Mouse (Mus musculus): ENCODE results near the gene Lamb1.
A peak's percentile ranks its signal among the peaks of the same experiment; 100 is the strongest.

Gene Lamb1

GRCm38 (mm10) chr12:31313136-31313535 lies 48.1 kb downstream of the Lamb1 start:
- no peak for DNase-seq (ENCODE audit: low read depth, low spot score)

DNA sequence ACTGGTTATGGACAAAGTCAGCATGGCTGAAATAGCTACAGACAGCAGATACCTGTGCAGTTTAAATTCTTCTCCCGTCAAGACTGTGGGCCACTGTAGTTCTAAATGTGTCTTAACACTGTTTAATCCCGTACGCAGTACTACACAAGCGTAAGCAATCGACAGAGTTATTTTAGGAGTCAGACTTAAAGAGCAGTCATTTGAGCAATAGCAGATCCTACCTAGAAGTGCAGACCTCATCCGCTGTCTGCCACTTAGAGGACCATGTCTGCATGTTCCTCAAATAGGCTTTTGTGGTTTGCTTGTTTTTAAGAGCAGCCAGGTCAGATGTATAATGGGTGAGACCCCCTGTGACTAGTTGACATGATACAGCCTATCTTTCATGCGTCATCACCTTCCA lies 49.3 kb downstream of the Lamb1 start:
- no peak for DNase-seq (ENCODE audit: low read depth, low spot score)

DNA sequence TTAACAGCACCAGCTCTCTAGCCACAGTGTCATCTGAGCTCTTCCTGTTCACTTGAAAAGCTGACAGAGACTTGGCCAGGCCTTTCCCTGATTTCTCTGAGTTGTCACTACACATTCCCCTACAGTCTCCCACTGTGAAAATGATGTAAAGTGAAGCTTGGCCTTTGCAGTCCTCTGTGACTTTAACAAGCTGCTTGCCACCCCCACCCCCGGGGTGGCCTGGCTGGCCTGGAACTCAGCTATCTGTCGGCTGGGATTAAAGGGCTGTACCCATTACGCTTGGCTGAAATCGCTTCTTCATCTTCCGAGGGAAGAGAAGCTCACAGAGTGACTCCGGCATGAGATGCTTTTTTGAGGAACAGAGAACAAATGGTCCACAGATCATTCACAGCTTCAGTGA lies 50.9 kb downstream of the Lamb1 start:
- no peak for DNase-seq (ENCODE audit: low read depth, low spot score)

DNA sequence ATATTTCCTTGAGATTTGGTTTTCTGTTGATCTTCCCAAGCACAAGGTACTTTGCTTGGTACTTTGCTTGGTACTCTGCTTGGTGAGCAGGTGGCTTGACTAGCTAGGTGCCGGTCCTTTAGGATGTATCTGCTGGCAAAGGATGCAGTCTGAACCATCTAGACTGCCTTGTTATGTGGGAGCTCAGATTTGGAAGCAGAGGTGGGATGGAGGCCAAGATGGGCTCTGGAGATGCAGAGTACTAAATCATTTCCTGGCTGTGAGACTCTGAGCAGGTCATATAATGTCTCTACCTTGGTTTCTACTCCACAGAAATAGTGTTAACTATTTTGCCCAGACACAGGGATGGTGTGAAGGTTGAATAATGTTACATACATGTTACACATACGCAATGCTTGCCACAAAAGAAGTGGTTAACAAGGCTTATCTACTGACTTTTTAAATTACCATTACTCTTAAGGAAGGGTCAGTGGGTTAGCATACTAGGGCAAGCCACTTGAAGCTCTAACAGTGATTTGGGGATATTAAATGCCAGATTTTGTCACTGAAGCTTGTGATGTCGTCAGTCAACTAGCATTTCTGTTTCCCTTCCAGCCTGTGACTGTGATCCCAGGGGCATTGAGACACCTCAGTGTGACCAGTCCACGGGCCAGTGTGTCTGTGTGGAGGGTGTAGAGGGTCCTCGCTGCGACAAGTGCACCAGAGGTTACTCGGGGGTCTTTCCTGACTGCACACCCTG lies 52.8 kb downstream of the Lamb1 start:
- DNase-seq (ENCODE audit: low read depth, low spot score) = no peak

DNA sequence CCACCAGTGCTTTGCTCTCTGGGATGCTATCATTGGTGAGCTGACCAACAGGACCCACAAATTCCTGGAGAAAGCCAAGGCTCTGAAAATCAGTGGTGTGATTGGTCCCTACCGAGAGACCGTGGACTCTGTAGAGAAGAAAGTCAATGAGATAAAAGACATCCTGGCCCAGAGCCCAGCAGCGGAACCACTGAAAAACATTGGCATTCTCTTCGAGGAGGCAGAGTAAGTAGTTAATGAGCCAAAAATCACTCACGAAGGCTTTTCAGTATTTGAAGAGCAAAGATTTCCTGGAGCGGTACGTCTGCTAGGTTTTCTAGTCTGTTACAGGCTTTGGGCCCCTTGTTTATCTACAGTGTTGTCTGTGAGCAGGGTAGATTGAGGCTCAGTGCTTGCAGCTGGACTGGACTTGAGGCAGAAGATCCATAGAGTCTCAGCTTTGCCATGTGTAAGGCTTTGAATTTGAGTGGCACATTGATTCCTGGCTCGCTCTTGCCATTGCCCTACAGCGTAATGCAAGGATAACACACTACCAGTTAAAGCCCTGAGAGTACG lies 53.5 kb downstream of the Lamb1 start:
- DNase-seq (ENCODE audit: low read depth, low spot score) = no peak

DNA sequence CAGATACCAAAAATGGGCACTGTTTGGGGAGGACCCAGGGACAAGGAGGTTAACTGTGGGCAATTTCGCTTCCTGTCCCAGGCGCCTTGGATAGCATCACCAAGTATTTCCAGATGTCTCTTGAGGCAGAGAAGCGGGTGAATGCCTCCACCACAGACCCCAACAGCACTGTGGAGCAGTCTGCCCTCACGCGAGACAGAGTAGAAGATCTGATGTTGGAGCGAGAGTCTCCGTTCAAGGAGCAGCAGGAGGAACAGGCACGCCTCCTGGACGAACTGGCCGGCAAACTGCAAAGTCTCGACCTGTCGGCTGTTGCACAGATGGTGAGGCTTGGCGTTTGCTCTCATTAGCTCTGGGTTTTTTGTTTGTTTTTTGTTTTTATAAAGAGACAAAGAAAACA lies 55.8 kb downstream of the Lamb1 start:
- DNase-seq (ENCODE audit: low read depth, low spot score) = no peak

DNA sequence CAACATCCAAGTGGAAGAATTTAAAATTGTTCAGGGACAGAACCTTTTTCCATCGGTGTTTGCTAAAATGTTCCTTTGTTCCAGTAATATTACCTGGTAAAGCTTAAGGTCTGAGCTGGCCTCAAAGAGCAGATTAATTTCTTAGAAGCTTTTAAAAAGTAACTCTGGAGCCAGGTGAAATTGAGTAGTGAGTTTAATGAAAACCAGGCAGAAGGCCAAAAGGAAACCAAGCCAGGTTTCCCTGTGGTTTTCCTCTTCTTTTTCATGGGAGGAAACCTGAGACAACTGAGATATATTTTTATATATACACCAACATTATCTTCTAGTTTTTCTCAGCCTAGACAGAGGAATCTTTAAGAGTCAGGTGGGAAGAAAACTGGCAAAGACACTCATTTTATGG lies 56.5 kb downstream of the Lamb1 start:
- no peak for DNase-seq (ENCODE audit: low read depth, low spot score)

- no peak for DNase-seq (ENCODE audit: low read depth, low spot score)
These were observed 58.2 kb downstream of the Lamb1 start for GRCm38 (mm10) chr12:31323136-31323695.

GRCm38 (mm10) chr12:31327139-31327538 lies 62.1 kb downstream of the Lamb1 start:
- DNase-seq (ENCODE audit: low read depth, low spot score) = no peak

- no peak for DNase-seq (ENCODE audit: low read depth, low spot score)
These were observed 68.2 kb downstream of the Lamb1 start for GRCm38 (mm10) chr12:31333261-31333660.

DNA sequence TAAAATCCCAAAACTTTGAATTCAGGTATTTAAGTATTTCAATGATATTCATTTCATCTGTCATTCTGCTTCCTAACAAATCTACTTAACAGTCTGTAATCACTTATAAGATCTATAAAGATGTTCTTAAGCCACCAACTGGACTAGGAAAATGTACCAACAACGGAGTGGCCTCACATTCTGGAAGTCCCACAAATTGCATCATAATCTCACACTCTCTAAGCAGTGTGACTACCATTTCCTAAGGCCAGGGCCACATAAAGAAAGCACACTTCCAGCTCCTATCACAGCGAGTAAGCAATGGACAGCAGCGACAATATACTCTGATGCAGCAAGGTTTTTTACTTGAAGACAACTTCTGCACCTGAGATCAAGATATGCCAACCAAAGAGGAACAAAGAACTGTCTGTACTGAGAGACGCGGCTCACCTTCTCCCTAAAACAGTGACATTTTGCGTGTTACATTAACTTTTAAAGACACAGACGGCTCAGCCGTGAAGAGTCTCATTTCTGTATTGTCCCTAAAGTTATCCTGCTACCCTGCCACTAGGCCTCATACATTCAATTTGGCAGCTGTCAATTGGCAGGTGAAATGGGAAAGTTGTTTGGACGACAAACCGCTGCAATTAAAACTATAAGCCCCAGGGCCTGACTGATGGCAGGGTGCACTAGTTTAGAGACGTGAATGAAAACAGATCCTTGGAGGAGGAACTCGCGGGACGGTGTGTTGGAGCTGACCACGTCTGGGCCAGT lies 85.3 kb downstream of the Lamb1 start:
- no peak for DNase-seq (ENCODE audit: low read depth, low spot score)

DNA sequence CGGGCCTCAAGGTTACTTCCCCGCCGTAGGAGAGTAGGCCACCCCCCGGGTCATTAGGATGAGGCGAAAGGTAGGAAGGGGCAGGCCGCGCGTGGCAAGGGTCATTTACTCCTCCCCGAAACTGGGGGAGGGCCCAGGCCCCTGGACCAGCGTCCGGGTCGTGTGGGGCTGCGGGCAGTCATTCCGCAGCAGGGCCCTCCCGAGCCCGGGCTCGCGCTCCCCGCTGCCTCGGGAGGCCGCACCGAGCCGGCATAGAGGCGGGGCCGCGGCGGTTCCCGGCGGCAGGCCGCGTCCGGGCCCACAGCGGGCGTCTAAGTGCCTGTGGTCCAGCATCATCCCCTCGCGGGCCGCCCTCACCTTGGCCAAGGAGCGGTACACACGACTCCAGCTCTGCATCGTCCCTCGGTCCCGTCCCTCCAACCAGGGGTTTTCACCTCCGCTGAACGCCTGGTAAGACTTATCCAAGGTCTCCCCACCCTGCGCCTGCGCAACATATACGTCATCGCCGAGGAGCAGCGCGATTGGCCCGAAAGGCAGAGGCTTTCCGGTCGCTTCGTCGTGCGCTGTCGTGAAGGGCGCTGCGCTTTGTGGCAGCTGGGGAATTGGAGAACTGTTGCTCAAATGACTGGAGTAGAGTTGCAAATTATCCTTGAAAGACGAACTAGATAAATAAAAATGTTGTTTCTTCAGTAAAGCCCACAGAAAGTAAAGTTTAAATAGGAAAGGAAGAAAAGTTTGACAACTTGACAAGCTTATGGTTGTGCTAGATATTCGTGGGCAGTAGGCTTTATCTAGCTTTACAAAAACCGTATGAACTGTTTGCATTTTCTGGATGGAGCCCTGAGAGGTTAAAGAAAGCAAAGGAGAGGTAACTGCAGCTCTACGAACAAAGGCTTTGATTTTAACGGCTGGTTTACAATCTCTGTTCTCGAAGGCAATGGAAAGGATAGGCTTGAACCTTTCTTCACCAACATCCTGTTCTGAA lies 86.2 kb downstream of the Lamb1 start, which contains the start of gene Dld:
TSS of gene Dld (minus strand) at position 510 of the 985 bp plus-strand sequence.
- DNase-seq (ENCODE audit: low read depth, low spot score) = peak; percentile 97

- no peak for DNase-seq (ENCODE audit: low read depth, low spot score)
These were observed 101.4 kb downstream of the Lamb1 start for GRCm38 (mm10) chr12:31366428-31366827.

DNA sequence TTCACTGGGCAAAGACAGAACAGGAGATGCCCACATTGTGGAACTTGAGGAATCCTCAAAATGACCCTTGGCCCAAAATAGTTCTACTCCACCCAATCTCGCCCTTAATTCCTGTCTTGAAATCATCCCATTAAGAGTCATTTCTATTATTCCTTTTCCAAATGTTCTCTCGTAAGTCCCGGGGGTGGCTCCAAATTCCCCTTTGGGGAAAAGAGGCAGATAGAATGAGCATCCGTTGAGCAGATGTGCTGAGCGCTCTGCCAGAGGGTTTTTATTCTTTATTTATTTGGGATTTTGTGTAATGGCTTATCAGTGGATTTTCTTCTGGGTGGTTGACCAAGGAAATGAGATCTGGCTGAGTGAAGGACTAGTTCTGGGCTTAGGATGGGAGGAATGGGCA lies 102.7 kb downstream of the Lamb1 start:
- DNase-seq (ENCODE audit: low read depth, low spot score) = no peak

DNA sequence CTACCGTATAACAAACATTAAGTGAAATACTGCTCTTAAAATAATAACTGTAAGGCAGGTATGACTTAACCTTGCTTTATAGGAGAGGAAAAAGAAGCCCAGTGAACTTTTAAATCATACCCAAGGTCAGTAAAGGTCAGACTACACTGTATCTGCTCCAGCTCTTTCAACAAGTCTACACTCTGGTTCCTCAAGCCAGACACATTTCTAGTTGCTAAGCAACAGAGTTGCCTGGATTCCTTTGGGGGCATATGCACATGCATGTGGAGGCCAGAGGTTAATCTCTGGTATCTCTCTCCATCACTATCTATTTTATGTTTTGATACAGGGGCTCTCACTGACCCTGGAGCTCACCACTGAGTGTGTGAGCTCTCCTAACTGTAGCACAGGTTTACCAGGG lies 104.1 kb downstream of the Lamb1 start:
- DNase-seq (ENCODE audit: low read depth, low spot score) = peak; percentile 32

- DNase-seq (ENCODE audit: low read depth, low spot score) = no peak
These were observed 104.6 kb downstream of the Lamb1 start for GRCm38 (mm10) chr12:31369656-31370055.

DNA sequence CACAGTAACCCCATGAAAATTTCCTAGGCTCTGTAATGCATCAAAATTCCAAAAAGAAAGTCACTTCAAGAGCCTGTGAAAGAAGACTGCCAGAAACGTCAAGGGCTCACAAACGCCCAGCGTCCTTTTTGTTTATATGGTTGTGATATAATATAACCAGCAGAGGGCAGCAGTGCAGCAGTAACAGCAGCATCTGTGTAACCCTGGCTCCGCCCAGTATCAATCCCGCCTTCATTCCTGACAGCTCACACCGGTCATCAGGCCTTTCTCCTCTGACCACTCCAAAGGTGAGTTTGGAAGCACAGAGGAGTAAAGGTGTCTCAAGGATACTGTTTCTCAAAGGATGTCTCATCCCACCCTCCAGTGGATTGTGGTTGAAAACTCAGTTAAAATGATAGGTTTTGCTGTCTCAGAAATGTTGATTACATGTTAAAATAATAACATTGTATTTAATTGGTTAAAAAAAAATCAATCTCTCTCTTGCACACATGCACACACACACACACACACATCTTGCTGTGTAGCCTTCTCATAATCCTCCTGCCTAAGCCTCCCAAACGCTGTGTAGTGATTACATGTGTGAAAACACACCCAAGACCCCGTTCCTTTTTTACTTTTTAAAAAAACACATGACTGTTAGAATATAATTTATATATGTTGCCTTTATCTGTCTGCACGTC lies 109.7 kb downstream of the Lamb1 start:
- peak; percentile 79 for DNase-seq (ENCODE audit: low read depth, low spot score)

- DNase-seq (ENCODE audit: low read depth, low spot score) = peak; percentile 21
These were observed 110.2 kb downstream of the Lamb1 start for GRCm38 (mm10) chr12:31375283-31375615.

- DNase-seq (ENCODE audit: low read depth, low spot score) = peak; percentile 53
These were observed 111.4 kb downstream of the Lamb1 start for GRCm38 (mm10) chr12:31376326-31376950.

GRCm38 (mm10) chr12:31377241-31377640 lies 112.2 kb downstream of the Lamb1 start:
- peak; percentile 18 for DNase-seq (ENCODE audit: low read depth, low spot score)

Measured in R1 (cell line).